Mouse (Mus musculus) layer of hippocampus, postnatal 36 days (tissue): ENCODE data around the gene Nipal4. TPM values are rescaled to one million over a fixed set of nuclear protein-coding genes. Genes with fewer than 3 reads are reported as not detected.
"Not testable (repeated sequence)": the region's sequence is repeated elsewhere in the genome, so short reads cannot be mapped to it uniquely, and the experiment has no call there.

Experiments
- DNase-seq, 2 experiments: peaks; one replicate each; pipeline ENCODE4 v3.0.0; 2022
- total RNA-seq, 2 experiments: library from RNA; stranded (reverse); gene quantifications; 2 replicates each; pipeline ENCODE4 v1.2.3; 2021

Gene Nipal4
- 1 to 10 TPM; 2.3 to 2.7 TPM for total RNA-seq

DNA sequence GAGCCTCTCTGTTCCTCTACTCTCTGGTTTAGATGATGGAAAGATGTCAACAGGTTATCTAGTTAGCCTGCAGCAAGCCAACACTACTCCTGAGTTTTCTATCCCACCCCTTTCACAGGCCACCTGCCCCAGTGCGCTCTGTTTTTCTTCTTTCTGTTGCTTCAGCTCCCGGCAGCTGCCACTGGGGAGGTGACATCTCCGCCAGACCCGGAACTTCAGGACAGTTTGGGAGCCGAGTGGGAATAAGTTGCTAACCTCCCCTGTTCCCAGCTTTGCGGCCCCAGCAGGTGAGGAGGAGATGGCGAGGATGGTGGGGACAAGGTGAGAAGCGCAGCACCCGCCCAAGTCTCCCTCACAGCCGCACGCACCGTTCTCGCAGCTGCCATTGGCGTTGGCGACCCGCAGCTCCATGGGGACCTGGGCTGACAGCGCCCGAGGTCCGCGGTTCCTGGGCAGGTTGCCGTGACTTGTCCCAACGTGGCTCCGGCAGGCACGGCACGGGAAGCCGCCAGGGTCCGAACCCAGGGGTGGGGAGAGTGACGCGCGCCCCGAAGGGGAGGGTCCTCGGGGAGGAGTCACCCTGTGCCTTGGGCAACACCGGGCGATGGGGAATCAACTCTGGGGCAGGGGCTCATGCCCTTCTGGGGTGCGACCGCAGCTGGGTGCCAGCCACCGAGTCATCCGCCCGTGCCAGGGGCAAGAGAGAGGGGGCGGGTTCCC, at the start of gene Nipal4:
Nipal4 (minus strand) TSS at position 643 of the 720 bp plus-strand sequence.
- DNase-seq, result peak; percentile 14 to 30

DNA sequence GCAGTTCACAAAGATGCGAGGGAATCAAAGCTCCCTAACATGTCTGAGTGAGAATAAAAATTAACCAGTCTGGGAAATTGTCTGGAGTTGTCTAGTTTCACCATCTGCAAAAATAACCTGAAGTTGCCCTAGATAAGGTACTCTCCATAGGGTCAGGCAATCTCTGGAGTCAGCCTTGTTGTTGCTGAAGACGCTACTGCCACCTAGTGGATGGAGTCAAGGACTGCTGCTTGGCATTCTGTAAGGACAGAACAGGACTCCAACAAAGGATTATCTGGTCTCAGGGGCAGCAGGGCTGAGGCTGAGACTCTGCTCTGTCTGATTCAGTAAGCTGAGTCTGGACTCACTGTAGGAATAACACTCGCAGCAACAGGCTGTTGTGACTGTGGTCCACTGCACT, 49.0 kb upstream of the Nipal4 start:
- peak in 1 of 2 experiments; percentile 33 for DNase-seq

DNA sequence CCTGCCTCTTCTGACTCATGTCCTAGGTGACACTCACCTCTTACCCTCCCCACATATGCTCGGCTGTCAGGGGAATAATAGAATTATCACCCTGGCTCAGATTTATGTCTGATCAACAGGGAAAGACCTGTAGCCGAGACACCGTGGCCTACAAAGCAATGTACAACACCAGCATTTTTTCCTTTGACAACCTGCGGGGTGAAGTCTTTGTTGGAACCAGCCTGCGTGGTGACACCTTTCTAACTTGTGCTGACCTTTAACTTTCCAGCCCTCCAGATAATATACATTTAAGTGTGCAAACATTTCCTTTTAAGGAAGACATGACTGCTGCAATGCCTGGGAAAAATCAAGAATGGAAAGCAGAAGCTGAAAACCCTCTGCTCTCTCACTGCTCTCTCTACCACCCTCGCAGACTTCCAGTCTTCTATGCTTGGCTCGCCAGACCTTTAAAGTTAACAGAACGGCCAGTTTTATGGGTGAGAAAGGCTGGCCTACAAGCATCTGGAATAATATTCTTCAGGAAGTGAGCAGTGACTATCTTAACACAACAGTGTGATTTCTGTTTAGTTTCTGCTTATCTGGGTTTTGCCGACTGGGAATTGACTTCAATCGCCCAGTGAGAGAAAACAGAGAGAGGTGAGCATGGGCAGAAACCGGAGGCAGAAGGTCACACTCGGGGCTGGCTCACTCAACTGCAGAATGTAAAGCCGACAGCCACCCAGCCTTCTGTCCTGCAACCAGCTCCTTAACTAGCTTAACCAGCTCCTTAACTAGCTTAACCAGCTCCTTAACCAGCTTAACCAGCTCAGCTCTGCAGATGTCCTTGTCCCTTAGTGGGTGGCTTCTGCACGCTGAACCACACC, 48.3 kb upstream of the Nipal4 start:
- DNase-seq, result no peak

DNA sequence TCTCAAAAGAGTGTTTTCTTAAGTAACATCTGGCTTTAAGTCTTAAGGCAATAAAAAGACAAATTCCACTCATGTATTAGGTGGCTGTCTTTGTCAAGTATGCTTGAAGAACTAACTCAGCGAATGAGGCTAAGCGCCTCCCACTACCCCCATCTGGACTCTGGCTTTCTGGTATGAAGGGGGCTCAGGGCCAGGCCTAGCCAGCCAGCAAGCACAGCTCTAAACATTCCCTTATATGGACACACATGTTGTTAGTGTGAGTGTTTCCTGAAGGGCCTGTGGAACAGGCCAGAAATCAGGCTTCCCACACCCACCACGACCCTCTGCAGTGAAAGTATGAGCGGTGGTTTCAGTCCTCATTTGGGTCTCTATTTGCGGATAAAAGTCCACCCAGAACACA, 47.5 kb upstream of the Nipal4 start:
- DNase-seq, result no peak

- no peak for DNase-seq
Measured at GRCm38 (mm10) chr11:46211858-46212257, 45.5 kb upstream of the Nipal4 start.

- no peak for DNase-seq
Measured at GRCm38 (mm10) chr11:46209884-46210283, 43.6 kb upstream of the Nipal4 start.

- DNase-seq, result no peak
Measured at GRCm38 (mm10) chr11:46205639-46206409, 39.5 kb upstream of the Nipal4 start.

DNA sequence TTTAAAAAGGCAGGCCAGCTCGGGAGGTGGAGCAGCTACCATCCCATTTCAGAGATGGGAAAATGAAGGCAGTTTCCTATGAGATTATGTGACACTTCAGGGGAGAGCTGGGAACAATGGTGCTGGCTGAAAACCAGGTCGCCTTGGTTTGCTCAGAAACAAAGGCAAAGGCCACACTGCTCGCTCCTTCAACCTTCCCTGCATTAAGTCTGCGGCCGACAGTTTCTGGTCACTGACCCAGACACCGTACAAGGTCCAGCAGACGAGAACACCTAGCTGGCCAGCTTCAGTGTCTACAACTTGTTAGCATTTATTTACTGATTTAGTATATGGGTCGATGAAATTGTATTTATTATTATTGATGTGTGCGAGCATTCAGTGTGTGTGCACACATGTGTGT, 38.5 kb upstream of the Nipal4 start:
- DNase-seq, result no peak

GRCm38 (mm10) chr11:46202547-46202887, 36.2 kb upstream of the Nipal4 start:
- no peak for DNase-seq

- peak; percentile 65 to 68 for DNase-seq
Measured at GRCm38 (mm10) chr11:46201636-46202546, 35.6 kb upstream of the Nipal4 start.

- DNase-seq, result no peak
Measured at GRCm38 (mm10) chr11:46200664-46201063, 34.4 kb upstream of the Nipal4 start.

DNA sequence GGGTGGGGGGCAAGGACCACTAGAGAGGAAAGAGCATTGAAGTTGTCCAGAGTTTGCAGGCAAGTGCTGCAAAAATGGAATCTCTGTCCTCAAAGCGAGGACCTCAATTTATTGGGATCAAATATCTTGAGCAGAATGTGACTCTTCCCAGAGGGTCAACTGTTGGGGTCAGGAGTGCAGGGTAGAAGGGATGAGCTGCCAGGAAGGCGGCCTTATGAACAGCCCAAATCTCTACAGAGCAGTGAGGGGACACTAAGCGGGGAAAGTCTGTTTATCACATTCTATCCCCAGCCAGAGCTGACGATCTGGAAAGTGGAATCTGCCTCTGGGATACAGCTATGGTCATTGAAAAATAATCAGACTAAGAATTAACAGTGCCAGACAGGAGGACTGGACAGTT, 27.9 kb upstream of the Nipal4 start:
- DNase-seq, result no peak

GRCm38 (mm10) chr11:46188283-46188682, 22.0 kb upstream of the Nipal4 start:
- no peak for DNase-seq

- DNase-seq, result no peak
Measured at GRCm38 (mm10) chr11:46185486-46185885, 19.2 kb upstream of the Nipal4 start.

GRCm38 (mm10) chr11:46184946-46185345, 18.6 kb upstream of the Nipal4 start:
- DNase-seq, result no peak

DNA sequence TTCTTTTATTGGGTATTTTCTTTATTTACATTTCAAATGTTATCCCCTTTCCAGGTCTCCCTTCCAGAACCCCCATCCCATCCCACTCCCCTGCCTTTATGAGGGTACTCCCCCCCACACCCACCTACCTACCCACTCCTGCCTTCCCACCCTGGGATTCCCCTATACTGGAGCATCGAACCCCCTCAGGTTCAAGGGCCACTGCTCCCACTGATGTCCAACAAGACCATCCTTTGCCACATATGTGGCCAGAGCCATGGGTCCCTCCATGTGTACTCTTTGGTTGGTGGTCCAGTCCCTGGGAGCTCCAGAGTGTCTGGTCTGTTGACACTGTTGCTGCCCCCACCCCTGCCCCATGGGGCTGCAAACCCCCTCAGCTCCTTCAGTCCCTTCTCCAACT, 15.7 kb upstream of the Nipal4 start:
- DNase-seq, result not testable (repeated sequence)

GRCm38 (mm10) chr11:46177246-46178043, 11.1 kb upstream of the Nipal4 start:
- no peak for DNase-seq

GRCm38 (mm10) chr11:46176155-46176554, 9.8 kb upstream of the Nipal4 start:
- no peak for DNase-seq

GRCm38 (mm10) chr11:46172128-46172527, 5.8 kb upstream of the Nipal4 start:
- no peak for DNase-seq

GRCm38 (mm10) chr11:46169908-46170307, 3.6 kb upstream of the Nipal4 start:
- DNase-seq, result peak; percentile 15 to 25

GRCm38 (mm10) chr11:46168506-46168905, 2.2 kb upstream of the Nipal4 start:
- no peak for DNase-seq
